Mouse (Mus musculus) C2C12 (cell line): ENCODE measurements around the gene Sorl1.

ENCODE experiments used
- CTCF ChIP-seq: IDR thresholded peaks from one replicate; pipeline ENCODE4 v1.5.1; 2011; ENCODE audit not compliant: control insufficient read depth, insufficient read depth, insufficient read length
- FOSL1 ChIP-seq: IDR thresholded peaks from one replicate; pipeline ENCODE4 v1.8.0; 2011; ENCODE audit warnings: mild to moderate bottlenecking, low read length; ENCODE audit not compliant: poor library complexity, insufficient read depth, severe bottlenecking
- USF1 ChIP-seq: IDR thresholded peaks from one replicate; pipeline ENCODE4 v1.6.1; 2011; ENCODE audit warnings: low read depth, mild to moderate bottlenecking, control low read depth, moderate library complexity

DNA sequence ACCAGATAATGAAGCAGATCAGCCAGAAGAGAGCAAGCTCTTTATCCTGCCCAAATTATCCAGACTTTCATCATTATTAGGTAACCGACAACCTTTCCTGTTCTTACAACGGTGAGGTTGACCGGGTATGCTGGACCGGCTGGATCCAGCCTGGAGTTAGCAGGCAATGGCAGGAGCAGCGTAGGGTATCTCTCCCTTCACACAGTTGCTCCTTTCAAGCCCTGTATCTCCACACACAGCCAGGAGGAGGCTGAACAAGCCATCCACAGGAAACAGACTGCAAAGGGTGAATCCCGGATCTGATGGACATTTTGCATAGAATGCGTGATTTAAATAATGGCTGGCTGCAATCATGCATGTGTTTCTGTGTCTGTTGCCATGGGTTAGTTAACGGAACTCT lies 208.5 kb downstream of the Sorl1 start:
- TF ChIP-seq USF1: no peak
- TF ChIP-seq CTCF: no peak
- TF ChIP-seq FOSL1: no peak
